Mouse (Mus musculus) C2C12 (cell line): ENCODE data around the gene Csf1.

ENCODE experiments used
- CEBPB ChIP-seq: IDR thresholded peaks from one replicate; pipeline ENCODE4 v1.6.1; 2011; ENCODE audit warnings: low read depth, mild to moderate bottlenecking, control low read depth, moderate library complexity
- CTCF ChIP-seq: IDR thresholded peaks from one replicate; pipeline ENCODE4 v1.5.1; 2011; ENCODE audit not compliant: control insufficient read depth, insufficient read depth, insufficient read length
- FOSL1 ChIP-seq: IDR thresholded peaks from one replicate; pipeline ENCODE4 v1.8.0; 2011; ENCODE audit warnings: mild to moderate bottlenecking, low read length; ENCODE audit not compliant: poor library complexity, insufficient read depth, severe bottlenecking
- MAX ChIP-seq: IDR thresholded peaks from one replicate; pipeline ENCODE4 v1.6.1; 2011; ENCODE audit warnings: mild to moderate bottlenecking, control low read depth
- MYOD1 ChIP-seq: IDR thresholded peaks from one replicate; pipeline ENCODE4 v1.6.1; 2011; ENCODE audit warnings: low read depth; ENCODE audit not compliant: control insufficient read depth, insufficient read length
- USF1 ChIP-seq: IDR thresholded peaks from one replicate; pipeline ENCODE4 v1.6.1; 2011; ENCODE audit warnings: low read depth, mild to moderate bottlenecking, control low read depth, moderate library complexity

GRCm38 (mm10) chr3:107746026-107746425, 14.2 kb downstream of the Csf1 start:
- TF ChIP-seq CTCF (no peak), MYOD1 (no peak), MAX (no peak), CEBPB (no peak), FOSL1 (no peak), USF1 (no peak)
